Mouse (Mus musculus) thymus, postnatal 14 days (tissue): ENCODE results near the gene Lrrc14b.

Experiments
- DNase-seq: peaks from one replicate; pipeline ENCODE4 v3.0.0; 2021

The Lrrc14b gene

DNA sequence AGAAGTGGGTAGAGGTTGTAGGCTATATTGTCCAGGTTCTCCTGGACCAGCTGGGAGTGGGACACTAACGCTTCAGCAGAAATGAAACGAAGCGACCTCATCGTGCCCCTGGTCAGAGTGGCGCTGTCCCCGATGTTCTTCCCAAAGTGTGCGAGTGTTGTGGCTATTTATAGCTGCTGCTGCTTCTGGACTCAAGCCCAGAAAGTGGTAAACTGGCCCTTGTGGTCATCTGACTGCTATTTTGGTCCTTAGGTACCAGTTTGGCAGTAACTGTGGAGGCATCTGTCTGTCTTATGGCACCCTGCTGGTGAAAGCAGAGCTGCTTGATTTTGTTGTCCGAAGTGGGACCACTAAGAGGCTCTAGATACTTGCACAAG lies at the start of gene Lrrc14b:
Lrrc14b (minus strand) TSS at position 147 of the 377 bp plus-strand sequence.
- DNase-seq = no peak

DNA sequence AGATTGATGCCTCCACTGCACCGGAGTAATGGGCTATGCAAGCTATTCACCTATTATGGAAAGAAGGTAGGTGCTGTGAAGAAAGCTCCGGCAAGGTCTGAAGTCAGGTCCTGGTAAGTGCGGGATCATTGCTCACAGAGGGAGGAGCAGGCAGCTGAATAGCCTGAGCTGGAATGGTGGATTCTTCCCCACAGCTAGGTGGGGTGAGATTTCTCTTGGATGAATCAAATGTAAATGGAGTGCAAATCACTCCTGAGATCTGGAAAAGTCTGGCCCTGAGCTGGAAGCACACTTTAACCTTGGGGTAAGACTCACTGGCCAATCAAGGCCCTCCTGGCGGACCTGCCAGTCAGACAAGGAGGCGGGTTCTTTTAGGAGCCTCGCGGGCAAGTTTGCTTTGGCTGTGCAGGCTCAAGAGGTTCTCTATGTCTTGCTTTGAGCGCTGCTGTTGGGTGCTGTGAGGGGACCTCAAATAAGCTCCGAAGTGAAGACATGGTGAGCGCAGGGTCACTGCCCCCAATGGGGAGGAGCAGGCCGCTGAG lies 35.6 kb upstream of the Lrrc14b start, which contains the start of gene Ftl1-ps1:
Ftl1-ps1 (plus strand) TSS at position 397 of the 542 bp plus-strand sequence.
- no peak for DNase-seq

DNA sequence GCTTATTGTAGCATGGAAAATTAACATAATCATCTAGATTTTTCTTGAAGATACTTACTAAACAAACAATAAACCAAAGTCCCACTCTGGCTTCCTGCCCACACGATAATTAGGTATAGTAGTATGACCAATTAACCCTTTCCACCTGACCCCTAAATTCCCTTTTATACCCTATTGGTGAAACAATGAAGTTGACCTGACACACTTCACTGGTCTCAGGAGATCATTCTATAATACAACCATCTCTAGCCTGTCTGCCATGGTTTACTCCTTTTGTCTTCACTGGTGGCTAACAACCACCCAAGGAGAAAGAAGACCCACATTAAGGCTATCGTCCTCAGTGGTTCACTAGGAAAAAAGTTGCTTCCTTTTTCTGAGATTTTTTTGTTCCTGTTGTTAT lies 27.4 kb upstream of the Lrrc14b start:
- DNase-seq = no peak

DNA sequence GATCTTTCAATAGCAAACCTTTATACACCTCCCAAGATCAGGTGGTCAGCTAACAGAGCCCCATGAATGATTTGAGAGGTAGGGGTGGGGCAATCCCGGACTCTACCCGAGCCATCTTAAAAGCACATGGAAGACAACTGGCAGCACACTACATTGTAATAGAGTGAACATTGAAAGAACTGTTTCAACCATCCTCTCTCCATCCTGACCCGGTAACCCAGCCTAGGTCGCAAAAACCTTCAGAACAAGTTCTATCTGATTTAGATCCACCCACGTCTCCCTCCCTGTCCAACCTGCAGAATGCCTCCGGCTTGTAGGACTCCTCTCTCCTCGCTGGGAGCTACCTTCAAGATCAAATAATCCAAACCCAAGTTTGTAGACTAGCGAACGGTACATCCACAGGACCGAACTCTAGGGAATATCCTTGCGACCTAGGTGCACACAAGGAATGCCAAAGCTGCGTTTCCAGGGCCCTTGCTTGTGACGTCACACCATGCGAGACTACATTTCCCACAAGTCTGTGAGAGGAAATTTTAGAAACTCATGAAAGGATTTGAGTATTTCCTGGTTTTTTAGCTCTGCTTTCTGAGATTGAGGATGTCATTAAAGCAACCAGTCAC lies 26.7 kb upstream of the Lrrc14b start, which contains the start of gene Zfp72:
Zfp72 (minus strand) TSS at position 466 of the 620 bp plus-strand sequence.
- peak; percentile 66 for DNase-seq

DNA sequence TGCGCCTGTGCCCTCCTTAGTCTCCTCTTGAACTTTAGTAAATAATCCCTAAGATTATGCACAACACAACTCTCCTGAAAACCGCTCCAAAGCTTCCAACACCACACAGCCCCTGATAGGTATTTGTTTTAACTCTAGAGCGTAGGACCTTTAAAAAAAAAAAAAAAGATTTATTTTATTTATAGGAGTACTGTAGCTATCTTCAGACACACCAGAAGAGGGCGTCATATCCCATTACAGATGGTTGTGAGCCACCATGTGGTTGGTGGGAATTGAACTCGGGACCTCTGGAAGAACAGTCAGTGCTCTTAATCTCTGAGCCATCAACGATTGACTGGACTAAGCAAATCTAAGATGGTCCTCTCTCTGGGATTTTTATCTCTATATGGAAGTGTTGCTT lies 25.9 kb upstream of the Lrrc14b start:
- DNase-seq = no peak

DNA sequence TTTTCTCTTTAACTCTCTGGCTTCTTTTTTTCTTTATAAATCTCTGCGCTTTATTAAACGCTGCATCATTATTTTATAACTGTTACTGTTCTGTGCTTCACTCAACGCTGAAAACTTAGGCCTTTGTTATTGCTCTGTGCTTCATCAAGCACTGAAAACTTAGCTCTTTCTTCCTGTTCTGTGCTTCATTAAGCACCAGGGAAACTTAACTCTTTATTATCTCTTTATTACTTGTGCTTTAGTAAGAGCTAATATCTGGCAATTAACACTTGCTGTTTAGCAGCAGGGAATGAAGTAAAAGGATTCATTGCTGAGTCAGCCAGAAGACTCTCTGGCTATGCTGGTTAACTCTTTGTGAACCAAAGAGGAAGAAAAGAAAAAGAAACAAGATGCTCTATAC lies 18.5 kb upstream of the Lrrc14b start:
- no peak for DNase-seq

DNA sequence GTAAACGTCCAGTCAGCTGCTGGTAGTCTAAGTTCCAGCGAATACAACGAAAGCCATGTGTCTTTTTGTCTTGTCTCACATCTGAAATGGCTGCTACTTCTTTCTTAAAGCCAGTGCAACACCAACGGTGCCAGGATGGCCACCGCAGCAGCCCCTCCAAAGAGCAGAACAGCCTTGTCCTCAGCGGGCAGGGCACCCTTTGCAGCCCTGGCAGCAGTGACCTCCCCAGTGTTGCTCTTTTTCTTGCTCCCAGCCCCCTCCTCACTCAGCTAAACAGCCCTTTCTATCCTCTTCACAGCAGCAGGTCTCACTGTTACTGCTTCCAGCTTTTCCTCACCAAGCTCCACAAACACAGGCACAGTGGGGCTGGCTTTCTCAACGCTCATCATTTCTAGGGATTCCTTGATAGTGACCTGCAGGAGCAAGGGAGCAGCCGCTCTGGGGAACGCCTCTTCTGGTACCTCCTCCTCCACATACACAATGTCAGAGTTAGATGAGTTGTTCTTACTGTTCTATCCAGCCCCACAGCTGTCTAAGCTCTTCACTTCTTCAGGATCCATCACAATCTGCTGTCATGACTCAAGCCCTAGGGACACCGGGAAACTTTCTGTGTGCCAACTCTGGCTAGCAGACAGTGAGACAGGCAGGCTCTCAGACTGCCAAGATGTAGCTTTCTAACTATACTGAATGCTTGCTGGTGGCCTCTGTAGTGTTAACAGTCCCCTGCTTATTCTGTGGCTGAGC lies 17.9 kb upstream of the Lrrc14b start:
- no peak for DNase-seq

DNA sequence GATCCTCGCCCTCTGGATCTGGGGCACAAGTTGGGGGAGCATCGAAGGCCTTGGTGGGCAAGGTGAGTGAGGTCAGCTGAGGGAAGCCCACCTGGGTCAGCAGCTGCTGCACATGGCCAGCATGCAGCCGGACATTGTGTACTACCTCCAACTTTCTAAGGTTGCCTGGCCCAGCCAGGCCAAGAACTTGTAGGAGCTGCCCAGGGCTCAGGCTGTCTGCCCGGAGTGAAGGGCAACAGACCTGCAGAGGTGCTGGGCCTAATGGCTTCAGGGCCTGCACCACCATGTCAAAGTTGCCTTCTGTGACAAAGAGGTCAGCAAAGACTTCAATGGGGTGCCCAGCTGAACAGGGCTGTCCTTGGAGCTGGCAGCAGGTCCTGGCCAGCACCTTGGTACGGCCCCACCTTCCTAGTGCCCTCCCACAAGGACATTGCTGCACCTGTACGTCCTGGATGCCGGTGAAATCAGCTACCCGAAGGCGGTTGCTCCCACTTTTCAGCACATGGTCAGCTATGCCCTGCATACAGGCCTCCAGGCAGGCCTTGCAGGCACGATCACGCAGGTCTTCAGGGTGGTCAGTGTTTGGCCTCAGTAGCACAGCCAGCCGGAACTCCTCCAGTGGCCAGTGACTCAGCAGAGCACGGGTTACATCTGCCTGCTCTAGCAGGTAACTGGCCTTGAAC lies 488 bp downstream of the Lrrc14b start:
- DNase-seq = no peak

DNA sequence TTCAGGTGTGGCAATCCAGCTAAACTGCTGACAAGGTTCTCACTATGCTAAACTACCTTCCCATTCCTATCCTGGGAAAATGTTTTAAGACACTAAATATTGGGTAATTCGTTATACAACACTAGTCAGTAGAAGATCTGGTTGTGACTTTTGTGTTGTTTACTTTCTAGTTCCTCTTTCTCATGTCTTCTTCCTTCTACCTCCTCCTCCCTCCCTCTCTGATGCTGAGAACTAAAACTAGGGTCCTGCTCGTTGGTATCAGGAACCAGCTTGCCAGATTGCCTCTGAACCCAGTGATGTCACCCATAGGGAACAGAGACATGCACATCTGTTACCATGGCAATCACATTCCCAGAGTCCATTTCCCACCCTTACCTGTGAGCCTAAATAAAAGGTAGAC lies 1.6 kb downstream of the Lrrc14b start:
- no peak for DNase-seq

DNA sequence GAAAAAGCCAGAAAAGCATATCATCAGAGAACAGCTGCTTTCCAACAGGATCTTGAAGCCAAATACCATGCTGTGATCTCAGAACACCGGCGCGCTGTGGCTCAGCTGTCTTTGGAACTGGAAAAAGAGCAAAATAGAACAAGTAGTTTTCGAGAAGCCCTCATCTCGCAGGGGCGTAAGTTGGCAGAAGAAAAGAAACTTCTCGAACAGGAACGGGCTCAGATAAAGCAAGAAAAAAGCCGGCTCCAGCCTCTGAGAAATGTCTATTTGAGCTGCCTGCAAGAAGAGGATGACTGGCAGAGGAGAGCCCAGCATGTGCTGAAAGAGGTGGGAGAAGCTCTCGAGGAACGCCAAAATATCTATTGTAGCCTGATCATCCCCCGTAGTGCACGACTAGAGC lies 7.3 kb downstream of the Lrrc14b start:
- DNase-seq = no peak

DNA sequence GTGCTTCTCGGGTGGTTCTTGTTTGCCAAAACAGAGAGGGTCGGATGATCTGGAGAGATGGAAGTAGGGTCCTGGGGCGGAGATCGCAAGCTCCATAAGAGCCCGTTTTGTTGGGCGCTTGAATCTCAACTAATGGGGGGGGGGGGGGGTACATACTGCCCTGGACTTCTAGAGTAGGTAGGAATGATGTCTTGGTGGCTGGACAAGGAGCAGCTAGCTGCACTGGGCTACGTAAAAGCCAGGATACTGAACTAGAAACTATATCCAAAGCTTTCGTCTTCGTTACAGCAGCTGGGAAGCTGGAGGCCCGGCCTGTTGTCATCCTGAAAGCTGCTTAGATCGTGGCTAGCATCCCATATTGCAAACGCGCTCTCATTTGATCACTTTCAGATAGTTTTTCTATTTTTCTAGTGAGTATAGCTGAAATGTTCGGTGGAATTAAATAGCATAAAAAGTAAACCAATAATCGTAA lies 13.3 kb downstream of the Lrrc14b start:
- peak; percentile 21 for DNase-seq

DNA sequence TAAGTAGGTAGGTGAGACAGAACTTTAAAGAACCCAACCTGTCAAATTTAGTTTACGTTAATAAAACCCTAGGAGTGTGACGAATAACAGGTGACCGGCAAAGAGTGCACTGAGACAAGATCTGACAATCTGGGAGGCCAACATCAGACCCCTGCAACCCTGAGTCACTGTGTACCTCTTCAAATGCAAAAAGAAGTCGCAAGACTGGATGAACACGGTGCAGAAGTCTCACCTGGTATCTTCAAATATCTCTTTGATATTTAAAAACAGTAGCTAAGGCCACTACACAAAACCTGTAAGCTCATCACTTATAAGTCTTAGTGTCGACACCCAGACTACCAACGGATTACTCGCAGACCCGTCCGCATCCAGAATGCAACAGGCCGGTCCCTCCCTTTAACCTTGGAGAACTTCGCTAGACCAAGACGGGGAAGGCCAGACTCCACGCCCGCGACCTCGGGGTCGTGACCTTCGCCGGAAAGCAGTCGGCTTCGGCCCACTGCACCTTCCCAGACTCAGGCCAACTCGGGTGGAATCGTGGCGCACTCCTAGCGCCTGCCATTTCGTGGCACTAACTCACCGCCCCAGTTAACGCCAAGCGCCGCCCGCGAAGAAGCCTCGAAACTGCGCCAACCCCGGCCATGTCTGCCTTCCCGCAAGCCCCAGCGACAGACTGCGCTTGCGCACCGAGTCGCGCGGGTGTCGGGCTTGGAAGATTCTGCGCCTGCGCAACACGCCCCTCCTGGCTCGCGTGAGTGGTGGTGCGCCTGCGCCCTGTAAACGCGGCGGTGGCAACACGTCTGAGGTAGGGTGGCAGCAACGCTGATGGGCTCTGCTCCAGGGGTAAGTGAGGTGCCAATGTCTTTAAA lies 14.0 kb downstream of the Lrrc14b start, which contains the start of the genes Sdha and Ccdc127:
Sdha (minus strand) TSS at position 715 of the 869 bp plus-strand sequence.
Ccdc127 (plus strand) TSS at position 744 of the 869 bp plus-strand sequence.
- DNase-seq = peak; percentile 97

DNA sequence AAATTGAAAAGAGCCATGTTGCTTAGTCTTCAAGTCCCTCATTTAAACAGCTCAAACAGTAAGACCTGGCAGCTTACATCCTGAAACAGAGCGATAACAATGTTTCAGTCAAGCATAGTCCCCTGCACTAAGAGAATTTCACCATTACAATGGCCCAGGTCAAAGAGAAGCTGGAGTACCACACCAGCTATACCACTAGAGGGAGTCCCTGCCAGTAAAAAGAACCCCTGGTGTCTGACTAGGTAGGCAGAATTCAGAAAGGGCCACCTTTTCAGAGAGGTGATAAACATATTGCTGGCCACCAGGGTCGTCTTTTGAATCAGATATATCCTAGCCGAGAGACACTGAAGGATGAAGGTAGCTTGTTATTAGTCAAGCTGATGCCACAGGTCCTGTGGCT lies 22.8 kb downstream of the Lrrc14b start:
- DNase-seq = peak; percentile 63

DNA sequence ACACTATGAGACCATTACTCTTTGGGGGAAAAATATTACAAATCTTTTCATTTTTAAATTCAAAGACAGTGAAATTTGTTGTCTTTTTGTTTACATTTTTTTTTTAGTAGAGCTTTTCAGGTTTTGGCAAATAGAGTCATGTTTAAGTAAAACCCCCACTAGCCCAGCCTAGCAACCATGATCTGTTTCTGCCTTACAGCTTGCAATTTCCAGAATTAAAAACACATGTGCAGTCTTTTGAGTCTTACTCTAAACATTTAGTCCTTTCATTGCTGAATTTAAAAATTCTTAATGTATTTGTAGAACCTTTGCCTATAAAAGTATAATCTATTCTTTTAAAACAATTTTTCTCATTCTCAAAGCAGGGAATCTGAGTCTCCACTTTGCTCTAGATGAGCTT lies 34.5 kb downstream of the Lrrc14b start:
- no peak for DNase-seq

DNA sequence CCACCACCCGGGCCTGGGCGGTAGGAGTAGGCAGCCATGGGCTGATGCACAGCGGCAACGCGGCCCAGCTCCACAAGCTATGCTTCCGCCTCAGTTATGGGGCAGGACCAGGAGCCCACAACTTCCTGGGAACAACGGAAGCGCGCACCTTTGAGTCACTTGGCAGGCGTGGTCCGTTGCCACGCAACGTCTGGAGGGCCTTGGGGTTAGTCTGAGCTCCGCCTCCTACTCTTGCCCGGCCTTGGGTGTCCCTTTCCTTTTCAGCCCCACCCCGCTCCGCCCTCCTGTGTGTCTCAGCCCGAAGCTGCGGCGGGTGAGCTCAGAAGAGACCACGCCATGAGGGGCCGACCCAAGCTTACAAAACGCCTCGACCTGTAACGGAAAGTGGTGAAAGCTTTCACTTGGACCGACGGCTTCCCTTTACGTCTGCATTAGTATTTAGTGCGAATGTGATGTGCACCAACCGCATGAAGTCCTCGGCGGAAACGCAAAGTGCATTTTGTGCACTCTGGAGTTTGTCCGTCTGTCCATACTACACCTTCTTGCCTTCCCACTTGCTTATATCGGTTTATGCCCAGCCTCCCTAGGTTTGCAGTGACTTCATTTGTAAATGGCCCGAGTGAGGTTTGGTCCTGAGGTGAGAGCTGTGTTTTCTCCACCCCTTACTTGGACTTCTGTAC lies 46.5 kb downstream of the Lrrc14b start, which contains the start of gene Pdcd6:
Pdcd6 (minus strand) TSS at position 411 of the 680 bp plus-strand sequence.
- DNase-seq = peak; percentile 92

DNA sequence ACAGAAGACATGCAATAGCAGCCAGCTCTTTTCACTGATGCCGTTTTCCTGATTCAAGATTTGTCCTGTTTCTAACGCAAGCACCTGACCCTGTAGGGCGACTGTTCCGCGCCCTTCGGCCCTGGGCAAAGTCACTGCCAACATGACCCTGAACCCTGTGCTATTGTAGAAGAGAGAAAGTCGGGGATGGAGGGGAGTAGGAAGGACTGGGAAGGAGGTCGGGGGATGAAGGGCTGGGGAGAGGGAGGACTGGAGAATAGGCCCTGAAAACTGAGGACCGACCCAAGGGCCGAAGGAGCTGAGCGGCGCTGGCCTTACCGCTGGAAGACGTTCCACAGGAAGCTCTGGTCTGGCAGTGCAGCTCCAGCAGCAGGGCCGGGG lies 47.0 kb downstream of the Lrrc14b start:
- DNase-seq = no peak

DNA sequence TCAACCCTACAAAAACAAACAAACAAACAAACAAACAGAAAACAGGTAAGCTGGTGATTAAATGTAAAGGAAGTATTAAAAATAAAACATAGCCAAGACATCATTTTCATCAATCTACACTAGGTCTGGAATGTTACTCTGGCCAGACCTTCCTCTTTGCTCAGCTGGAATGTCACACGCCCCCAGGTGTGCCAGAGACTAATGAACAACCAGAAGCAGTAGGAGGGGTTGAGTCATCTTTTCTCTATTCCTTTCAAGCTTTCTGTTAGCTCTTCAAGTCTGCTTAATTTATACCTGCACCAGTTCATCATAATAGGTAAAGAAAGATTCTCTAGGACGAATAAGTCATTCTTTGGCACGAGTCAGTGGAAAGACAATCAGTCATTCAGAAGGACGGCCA lies 47.4 kb downstream of the Lrrc14b start:
- DNase-seq = no peak

DNA sequence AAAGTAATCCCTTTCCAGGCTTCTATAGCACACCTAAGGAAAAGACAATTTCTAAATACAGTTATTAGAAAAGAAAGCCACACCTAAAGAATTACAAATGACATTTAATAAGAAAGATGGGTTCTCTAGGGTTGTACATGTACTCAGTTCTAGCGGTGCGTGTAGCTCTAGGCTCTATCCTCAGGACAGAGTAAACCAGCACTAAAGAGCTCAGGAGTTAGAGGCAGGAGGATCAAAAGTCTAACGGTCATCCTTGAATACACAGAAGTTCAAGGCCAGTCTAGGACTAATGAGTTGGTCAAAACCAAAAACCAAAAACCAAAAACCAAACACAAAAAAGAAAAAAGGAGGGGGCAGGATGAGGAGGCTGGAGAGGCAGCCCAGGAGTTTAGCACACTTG lies 49.2 kb downstream of the Lrrc14b start:
- DNase-seq = no peak
